ENCODE assay signal across 11 mouse cellular contexts in genomic region chr16:60941767-60942166, GRCm38 (mm10).
DNase-seq lines count a peak whose midpoint lies in the region; ATAC-seq and TF ChIP-seq lines count a peak whose summit lies in the region.
"Had no signal": no experiment of that assay in that cellular context is flagged by ENCODE, and none has a peak within 500 bp of the region (broad histone marks: within the 10 kb centered on the region; RNA-seq: fewer than 3 reads in every experiment).

No protein-coding gene starts in this region.

- no peaks in the 10 kb centered on the region for H3K36me3 ChIP-seq in hindbrain, postnatal 0 days (ENCODE audit: insufficient read depth, low read length)
- H3K36me3 ChIP-seq in hindbrain, embryonic 13.5 days: no peaks in the 10 kb centered on the region
- no peaks in the 10 kb centered on the region for H3K36me3 ChIP-seq in ES-Bruce4 (ENCODE audit: control insufficient read depth, insufficient read depth, low read length, poor library complexity, severe bottlenecking)

- no peak overlapping the region for H3K27ac ChIP-seq in hindbrain, postnatal 0 days
- H3K27ac ChIP-seq in hindbrain, embryonic 13.5 days: no peak overlapping the region
- no peak overlapping the region for H3K27ac ChIP-seq in ES-Bruce4 (ENCODE audit: insufficient read depth, low read length)
- H3K27ac ChIP-seq: macrophage had no signal

- H3K4me3 ChIP-seq in hindbrain, postnatal 0 days (ENCODE audit: low read length): no peak overlapping the region
- no peak overlapping the region for H3K4me3 ChIP-seq in hindbrain, embryonic 13.5 days
- no peak overlapping the region for H3K4me3 ChIP-seq in ES-Bruce4 (ENCODE audit: low read depth, low read length)

- TF ChIP-seq CTCF in hindbrain, postnatal 0 days (IDR thresholded peaks at IDR 0.05; ENCODE audit: low read depth): peak; percentile 22; the same call in 1 of the 2 replicates
- peak; percentile 59 for TF ChIP-seq CTCF in ES-Bruce4 (IDR thresholded peaks at IDR 0.05; ENCODE audit: low read depth, low read length)

- no peak overlapping the region for H3K4me2 ChIP-seq in hindbrain, postnatal 0 days (ENCODE audit: low read depth, low read length)
- no peak overlapping the region for H3K4me2 ChIP-seq in hindbrain, embryonic 13.5 days

- no peaks in the 10 kb centered on the region for H3K4me1 ChIP-seq in hindbrain, postnatal 0 days (ENCODE audit: insufficient read depth, low read length)
- no peaks in the 10 kb centered on the region for H3K4me1 ChIP-seq in hindbrain, embryonic 13.5 days (replicated peaks)
- H3K4me1 ChIP-seq in ES-Bruce4 (ENCODE audit: control insufficient read depth, insufficient read depth, low read length): no peaks in the 10 kb centered on the region

- no peaks in the 10 kb centered on the region for H3K27me3 ChIP-seq in hindbrain, postnatal 0 days (ENCODE audit: insufficient read depth, low read length)
- no peaks in the 10 kb centered on the region for H3K27me3 ChIP-seq in hindbrain, embryonic 13.5 days
- H3K27me3 ChIP-seq in ES-Bruce4 (ENCODE audit: control insufficient read depth, insufficient read depth, low read length, poor library complexity, severe bottlenecking): no peaks in the 10 kb centered on the region

- no peaks in the 10 kb centered on the region for H3K9me3 ChIP-seq in hindbrain, postnatal 0 days (ENCODE audit: low read length)
- no peaks in the 10 kb centered on the region for H3K9me3 ChIP-seq in hindbrain, embryonic 13.5 days
- H3K9me3 ChIP-seq in ES-Bruce4 (replicated peaks; ENCODE audit: control insufficient read depth, insufficient read depth, low read length, poor library complexity, severe bottlenecking): no peaks in the 10 kb centered on the region

- ATAC-seq in hindbrain, postnatal 0 days: no peak
- no peak for ATAC-seq in hindbrain, embryonic 13.5 days (ENCODE audit: low FRiP score)
- ATAC-seq in erythroblast, adult 5-6 weeks (replicated peaks; ENCODE audit: low FRiP score, poor library complexity, severe bottlenecking): no peak
- ATAC-seq: activated CD4-positive, CD25-positive, alpha-beta regulatory T cell, adult 4 months had no signal

- TF ChIP-seq EP300 in ES-Bruce4 (IDR thresholded peaks at IDR 0.05; ENCODE audit: insufficient read depth, low read depth, low read length): no peak

- WGBS in hindbrain, postnatal 0 days: 74% methylated on average over 5 of the region's 5 CpGs
- 74% methylated on average over 5 of the region's 5 CpGs for WGBS in hindbrain, embryonic 13.5 days

- no peak for TF ChIP-seq POLR2A in ES-Bruce4 (IDR thresholded peaks at IDR 0.05; ENCODE audit: insufficient read depth, low read length)

- H3K9ac ChIP-seq in hindbrain, postnatal 0 days (replicated peaks; ENCODE audit: low read length): no peak overlapping the region
- no peak overlapping the region for H3K9ac ChIP-seq in hindbrain, embryonic 13.5 days
- no peak overlapping the region for H3K9ac ChIP-seq in ES-Bruce4 (ENCODE audit: low read depth, poor library complexity, severe bottlenecking)

- peak; percentile 5 for DNase-seq in hindbrain, postnatal 0 days (ENCODE audit: low spot score)
- peak; percentile 32 for DNase-seq in 3T3-L1 (ENCODE audit: low read depth, low spot score)
- peak; percentile 0 for DNase-seq in c-Kit-positive CD71-positive TER-119-positive erythroid progenitor cells, embryonic 14.5 days (ENCODE audit: low spot score)
- no peak for DNase-seq in right cerebral cortex, postnatal 10 days (ENCODE audit: low spot score in 2 of 2)
- no peak for DNase-seq in thymus, adult 18-20 months
- DNase-seq: gastrocnemius, postnatal 36 days had no signal

Comparison
In these comparisons a context has a peak if more than half of its experiments do, and no peak if none do; other contexts are left out.
1. DNase-seq: peak in hindbrain, postnatal 0 days (single experiment), 3T3-L1 (single experiment) and c-Kit-positive CD71-positive TER-119-positive erythroid progenitor cells, embryonic 14.5 days (single experiment); none in right cerebral cortex, postnatal 10 days (0 of 2) and thymus, adult 18-20 months (0 of 2).